Mouse (Mus musculus) thymus, adult 2 months (tissue): Measurements from ENCODE around the gene Spred3. TPM values are rescaled to one million over a fixed set of nuclear protein-coding genes. Genes with fewer than 3 reads are reported as not detected.

Source experiments
- DNase-seq: peaks from one replicate; pipeline ENCODE4 v3.0.0; 2021
- H3K27ac ChIP-seq: fragments of 200-500 bp; 2 replicates; pipeline ENCODE4 v1.5.1; 2012; ENCODE audit warnings: low read length, control low read depth; ENCODE audit not compliant: control insufficient read depth, insufficient read depth
- H3K27me3 ChIP-seq: fragments of 200-500 bp; 2 replicates; pipeline ENCODE4 v1.6.1; 2012; ENCODE audit warnings: mild to moderate bottlenecking, low read length, moderate library complexity, mixed read lengths; ENCODE audit not compliant: control insufficient read depth, insufficient read depth
- H3K36me3 ChIP-seq: fragments of 200-500 bp; 2 replicates; pipeline ENCODE4 v1.6.1; 2012; ENCODE audit warnings: mild to moderate bottlenecking, low read length, moderate library complexity; ENCODE audit not compliant: control insufficient read depth, insufficient read depth
- H3K4me1 ChIP-seq: fragments of 200-500 bp; replicated peaks from 2 replicates; pipeline ENCODE4 v1.6.1; 2012; ENCODE audit warnings: low read length; ENCODE audit not compliant: control insufficient read depth, insufficient read depth
- H3K4me3 ChIP-seq: fragments of 200-500 bp; 2 replicates; pipeline ENCODE4 v1.5.1; 2012; ENCODE audit warnings: mild to moderate bottlenecking, low read length, control low read depth, moderate library complexity; ENCODE audit not compliant: control insufficient read depth, insufficient read depth
- CTCF ChIP-seq: fragments of 200-500 bp; IDR thresholded peaks from 2 replicates; pipeline ENCODE4 v1.5.1; 2012; ENCODE audit warnings: mild to moderate bottlenecking, control low read depth, low read length, moderate library complexity, borderline replicate concordance; ENCODE audit not compliant: control insufficient read depth, poor library complexity, insufficient read depth; ENCODE audit errors: extremely low read depth
- POLR2A ChIP-seq: fragments of 200-500 bp; IDR thresholded peaks from 2 replicates; pipeline ENCODE4 v1.6.1; 2012; ENCODE audit warnings: mild to moderate bottlenecking, low read length, control low read depth, moderate library complexity; ENCODE audit not compliant: control insufficient read depth, poor library complexity, insufficient read depth; ENCODE audit errors: extremely low read depth
- WGBS: fragments of 180-500 bp; shearing (Covaris S2); methylation state at CpG from one replicate; pipeline ENCODE4 v1.1.7; 2018; 5-methylcytosine and 5-hydroxymethylcytosine counted together
- polyA plus RNA-seq: library from polyadenylated mRNA; depleted of rRNA; stranded (reverse); fragments of >200 nt; gene quantifications from 2 replicates; pipeline ENCODE4 v1.2.3, GENCODE M21; 2012

Gene Spred3
- polyA plus RNA-seq, 1 experiment = 2.2 TPM

GRCm38 (mm10) chr7:29168121-29168695 lies 2.0 kb downstream of the Spred3 start:
- TF ChIP-seq POLR2A (no peak), CTCF (no peak)
- peaks cover 21% of the 10 kb centered on the region for H3K27me3 ChIP-seq
- no peak overlapping the region for H3K4me3 ChIP-seq
- WGBS = 56% methylated on average over 10 of the region's 10 CpGs
- DNase-seq = no peak
- no peak overlapping the region for H3K27ac ChIP-seq
- H3K4me1 ChIP-seq = peaks cover 31% of the 10 kb centered on the region
- H3K36me3 ChIP-seq = peaks cover 8% of the 10 kb centered on the region

GRCm38 (mm10) chr7:29167656-29168055 lies 2.6 kb downstream of the Spred3 start:
- no peak overlapping the region for H3K4me3 ChIP-seq
- peaks cover 34% of the 10 kb centered on the region for H3K4me1 ChIP-seq
- no peak for DNase-seq
- H3K27me3 ChIP-seq = peaks cover 21% of the 10 kb centered on the region
- peaks cover 2% of the 10 kb centered on the region for H3K36me3 ChIP-seq
- 86% methylated on average over 18 of the region's 19 CpGs for WGBS
- no peak overlapping the region for H3K27ac ChIP-seq
- TF ChIP-seq POLR2A (no peak), CTCF (no peak)

GRCm38 (mm10) chr7:29162750-29163525 lies 7.3 kb downstream of the Spred3 start:
- no peaks in the 10 kb centered on the region for H3K36me3 ChIP-seq
- H3K27me3 ChIP-seq = no peaks in the 10 kb centered on the region
- peaks cover 4% of the 10 kb centered on the region; the same call in 1 of the 2 replicates for H3K4me1 ChIP-seq
- TF ChIP-seq CTCF = no peak
- no peak for TF ChIP-seq POLR2A
- H3K4me3 ChIP-seq = no peak overlapping the region
- WGBS = 29% methylated on average over 9 of the region's 9 CpGs
- H3K27ac ChIP-seq = no peak overlapping the region
- DNase-seq = peak; percentile 21

GRCm38 (mm10) chr7:29162294-29162693 lies 7.9 kb downstream of the Spred3 start:
- 97% methylated on average over 5 of the region's 5 CpGs for WGBS
- no peak overlapping the region for H3K4me3 ChIP-seq
- DNase-seq = no peak
- H3K27me3 ChIP-seq = no peaks in the 10 kb centered on the region
- H3K4me1 ChIP-seq = peaks cover 4% of the 10 kb centered on the region; the same call in 1 of the 2 replicates
- no peak for TF ChIP-seq CTCF
- TF ChIP-seq POLR2A = no peak
- no peaks in the 10 kb centered on the region for H3K36me3 ChIP-seq
- no peak overlapping the region for H3K27ac ChIP-seq

- H3K36me3 ChIP-seq = no peaks in the 10 kb centered on the region
- H3K27me3 ChIP-seq = no peaks in the 10 kb centered on the region
- DNase-seq = no peak
- H3K4me1 ChIP-seq = peaks cover 16% of the 10 kb centered on the region
- WGBS = 53% methylated on average over 5 of the region's 5 CpGs
- no peak overlapping the region for H3K4me3 ChIP-seq
- H3K27ac ChIP-seq = no peak overlapping the region
- TF ChIP-seq CTCF (no peak), POLR2A (no peak)
Observed at GRCm38 (mm10) chr7:29158264-29158663, 11.9 kb downstream of the Spred3 start.

GRCm38 (mm10) chr7:29155838-29156782 lies 14.1 kb downstream of the Spred3 start, which contains the start of gene Fam98c:
TSS of gene Fam98c (minus strand) at chr7:29156234.
- no peak for TF ChIP-seq CTCF
- TF ChIP-seq POLR2A = peak; percentile 44; the same call in 1 of the 2 replicates

More at GRCm38 (mm10) chr7:29155838-29156782, 14.1 kb downstream of the Spred3 start, which contains the start of gene Fam98c:
- no peaks in the 10 kb centered on the region for H3K27me3 ChIP-seq
- peaks cover 20% of the 10 kb centered on the region for H3K4me1 ChIP-seq
- H3K27ac ChIP-seq = peak within 1 kb of the TSS; percentile 3; the same call in 1 of the 2 replicates
- peak within 1 kb of the TSS; percentile 64 for H3K4me3 ChIP-seq
- no peaks in the 10 kb centered on the region for H3K36me3 ChIP-seq
- DNase-seq = peak; percentile 84
- 2% methylated on average over 68 of the region's 68 CpGs for WGBS
